Mouse (Mus musculus) layer of hippocampus, adult 8-10 months (tissue): ENCODE measurements around the gene Ephb6. TPM values are rescaled to one million over a fixed set of nuclear protein-coding genes. Genes with fewer than 3 reads are reported as not detected.

Source experiments
- DNase-seq, 2 experiments: peaks; one replicate each; pipeline ENCODE4 v3.0.0; 2022; ENCODE audit warnings: low spot score in 2 of 2
- total RNA-seq, 4 experiments: library from RNA; stranded (reverse); gene quantifications; 2 replicates each; pipeline ENCODE4 v1.2.4; 2022

The Ephb6 gene
- total RNA-seq, 4 experiments from 2014 or later = 75.3 to 83.9 (median 78.7) TPM

DNA sequence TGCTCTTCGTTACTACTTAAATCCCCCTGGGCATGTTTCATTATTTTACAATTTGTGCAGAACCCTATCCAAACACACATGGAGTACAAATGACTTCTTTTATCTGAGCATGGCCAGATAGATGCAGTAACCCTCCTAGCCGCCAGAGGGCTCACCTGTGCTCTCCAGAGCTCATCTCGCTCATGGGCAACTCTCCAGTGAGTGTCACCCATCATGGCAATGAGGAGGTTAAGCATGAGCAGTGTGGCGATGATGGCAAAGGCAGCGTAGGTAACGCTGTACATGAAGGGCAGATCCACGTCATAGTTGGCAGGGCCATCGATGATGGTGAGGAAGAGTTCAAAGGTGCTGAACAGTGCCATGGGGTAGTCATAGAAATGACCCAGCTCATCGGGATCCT, 17.4 kb downstream of the Ephb6 start:
- no peak for DNase-seq

DNA sequence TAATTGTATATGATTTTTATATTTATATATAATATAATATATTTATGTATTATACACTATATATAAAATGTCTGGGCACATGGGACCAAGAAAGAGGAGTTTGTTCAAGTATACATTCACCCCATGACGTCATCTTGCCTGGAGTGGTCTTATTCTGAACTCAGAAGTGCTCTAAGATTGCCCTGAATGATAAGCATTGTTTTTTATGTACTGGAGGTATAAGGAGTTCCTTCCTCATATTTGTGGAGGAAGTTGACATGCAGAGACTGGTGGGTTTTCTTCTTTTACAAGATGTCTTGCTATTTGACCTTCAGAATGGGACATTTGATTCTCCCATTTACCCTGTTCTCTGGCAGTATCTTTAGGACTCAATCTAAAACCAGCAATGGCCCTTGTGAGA, 22.9 kb downstream of the Ephb6 start:
- DNase-seq = no peak

DNA sequence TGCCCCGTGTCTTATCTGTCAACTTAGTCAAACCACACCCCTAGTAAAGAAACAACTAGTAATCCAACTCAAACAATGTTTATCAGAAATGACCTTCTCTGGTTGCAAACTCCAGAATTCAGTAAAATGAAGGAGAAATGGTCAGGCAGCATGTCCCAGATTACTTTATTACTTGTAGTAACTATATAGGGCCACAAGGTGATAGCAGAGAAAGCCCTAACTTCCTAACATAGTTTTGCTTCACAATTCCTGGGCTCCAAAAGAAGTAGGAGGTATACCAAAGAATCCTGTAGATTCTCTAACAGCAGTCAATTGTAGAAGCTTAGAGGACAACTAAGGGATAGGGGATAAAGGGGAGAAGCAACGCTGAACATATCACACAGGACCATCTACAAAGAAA, 25.5 kb downstream of the Ephb6 start:
- DNase-seq = no peak

DNA sequence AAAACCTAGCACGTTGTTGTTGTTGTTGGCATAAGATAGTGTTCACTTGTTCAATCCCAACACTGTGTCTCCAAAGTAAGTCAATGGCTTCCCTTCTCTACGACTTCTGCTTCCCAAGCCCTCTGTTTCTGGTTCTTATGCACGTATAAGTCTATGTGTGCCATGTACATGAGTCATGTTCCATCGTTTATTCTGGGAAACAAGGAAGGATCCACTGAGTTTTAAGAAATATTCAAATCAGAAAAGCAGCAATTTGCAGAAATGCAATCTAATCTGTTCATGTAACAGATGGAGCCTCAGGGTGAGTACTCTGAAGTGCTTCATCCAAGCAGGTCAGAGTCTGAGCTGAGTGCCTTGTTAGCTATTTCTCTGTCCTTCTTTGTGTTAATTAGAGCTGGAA, 26.3 kb downstream of the Ephb6 start:
- DNase-seq = no peak

DNA sequence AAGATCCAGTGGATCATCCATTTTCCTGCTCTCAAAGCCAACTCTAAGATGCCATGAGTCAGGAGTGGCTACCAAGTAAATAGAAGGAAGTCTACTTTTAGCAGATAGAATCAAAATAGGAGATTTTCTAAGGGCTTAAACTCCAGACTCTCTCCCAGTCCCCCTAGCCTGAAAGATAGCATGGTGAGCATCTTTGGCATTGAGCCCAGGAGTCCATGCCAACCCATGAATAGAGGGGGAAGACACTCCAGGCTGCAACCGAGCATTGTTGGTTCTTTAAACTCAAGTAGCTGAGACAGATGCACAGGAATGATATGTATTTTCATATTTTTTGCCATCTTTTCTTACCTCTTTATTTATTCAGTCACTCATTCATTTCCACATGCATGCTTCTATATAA, 29.9 kb downstream of the Ephb6 start:
- DNase-seq = no peak

DNA sequence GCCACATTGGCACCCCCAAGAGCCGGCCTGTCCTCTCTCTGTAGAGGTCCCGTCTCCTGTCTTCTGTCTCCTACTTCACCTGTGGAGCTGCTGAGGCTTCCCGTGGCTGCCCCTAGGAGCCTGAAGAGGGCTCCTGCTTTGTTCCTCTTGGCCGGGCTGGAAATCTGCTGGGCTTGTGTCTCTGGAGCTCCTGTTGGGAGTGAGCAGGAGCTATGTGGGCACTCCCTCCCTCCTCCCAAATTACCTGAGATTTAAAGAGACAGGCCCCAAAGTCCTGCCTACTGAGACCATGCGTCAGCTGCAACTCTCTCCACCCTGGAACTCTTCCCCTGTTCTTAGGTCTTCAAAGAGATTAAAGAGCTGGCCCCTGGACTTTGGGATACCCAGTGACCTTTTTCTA, 30.9 kb downstream of the Ephb6 start, which contains the start of gene Trpv6:
Trpv6 (minus strand) TSS at position 228 of the 400 bp plus-strand sequence.
- no peak for DNase-seq

DNA sequence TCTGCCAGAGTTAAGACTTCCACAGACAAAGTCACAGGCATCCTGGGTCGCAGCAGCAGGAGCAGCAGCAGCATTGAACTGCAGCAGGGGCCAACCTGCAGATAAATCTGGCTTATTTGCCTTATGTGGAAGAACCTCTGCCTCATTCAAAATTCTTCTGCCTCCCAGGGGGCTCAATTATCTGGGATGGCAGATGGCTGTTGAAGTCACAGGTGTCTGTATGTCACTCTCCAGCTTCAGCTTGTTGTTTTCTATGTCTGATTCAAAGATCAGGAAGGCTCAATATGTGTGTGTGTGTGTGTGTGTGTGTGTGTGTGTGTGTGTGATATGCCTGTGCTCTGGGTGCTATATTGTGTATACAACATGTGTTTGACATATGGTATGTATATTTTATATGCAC, 32.1 kb downstream of the Ephb6 start:
- DNase-seq = no peak

DNA sequence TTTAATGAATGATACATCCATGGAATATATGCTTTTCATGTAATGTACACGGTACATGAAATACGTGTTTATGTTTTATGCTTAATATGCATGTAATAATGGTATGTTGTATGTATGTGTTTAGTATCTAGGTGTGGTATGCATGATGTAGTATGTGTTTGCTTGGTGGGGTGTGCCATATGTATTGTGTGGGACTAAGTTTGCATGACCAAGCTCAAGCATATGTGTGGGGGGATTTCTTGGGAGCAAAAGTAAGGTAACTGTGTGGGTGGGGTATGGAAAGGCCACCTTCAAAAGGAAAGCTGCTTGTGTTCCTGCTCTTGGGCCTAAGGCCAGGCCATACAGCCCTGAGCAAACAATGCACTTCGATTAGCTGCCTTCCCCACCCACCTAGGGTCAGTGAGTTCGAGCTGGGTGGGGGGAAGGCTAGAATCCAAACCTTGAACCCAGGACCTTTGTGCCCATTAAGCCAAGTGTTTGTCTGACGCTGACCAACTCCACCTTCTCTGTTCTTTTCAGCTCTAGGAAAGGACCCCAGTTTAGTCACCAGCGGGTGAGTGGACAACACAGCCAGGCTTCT, 32.7 kb downstream of the Ephb6 start:
- no peak for DNase-seq

DNA sequence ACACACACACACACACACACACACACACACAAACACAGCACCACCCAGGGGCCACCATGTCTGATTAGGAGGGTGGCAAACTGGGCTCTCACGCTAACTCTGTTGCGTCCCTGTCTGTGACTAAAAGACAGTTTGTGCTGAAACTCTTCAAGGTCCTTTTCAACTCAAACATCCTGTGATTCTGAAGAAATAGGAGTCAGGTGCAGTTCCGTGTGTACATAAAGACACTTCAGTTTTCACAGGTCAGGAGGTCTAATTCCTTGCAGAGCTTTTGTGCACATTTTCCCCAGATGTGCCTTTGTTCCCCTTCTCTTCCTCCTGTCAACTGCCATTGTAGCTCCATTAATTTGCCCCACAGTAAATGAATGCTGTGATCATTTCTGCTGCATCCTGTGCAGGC, 35.2 kb downstream of the Ephb6 start:
- no peak for DNase-seq

DNA sequence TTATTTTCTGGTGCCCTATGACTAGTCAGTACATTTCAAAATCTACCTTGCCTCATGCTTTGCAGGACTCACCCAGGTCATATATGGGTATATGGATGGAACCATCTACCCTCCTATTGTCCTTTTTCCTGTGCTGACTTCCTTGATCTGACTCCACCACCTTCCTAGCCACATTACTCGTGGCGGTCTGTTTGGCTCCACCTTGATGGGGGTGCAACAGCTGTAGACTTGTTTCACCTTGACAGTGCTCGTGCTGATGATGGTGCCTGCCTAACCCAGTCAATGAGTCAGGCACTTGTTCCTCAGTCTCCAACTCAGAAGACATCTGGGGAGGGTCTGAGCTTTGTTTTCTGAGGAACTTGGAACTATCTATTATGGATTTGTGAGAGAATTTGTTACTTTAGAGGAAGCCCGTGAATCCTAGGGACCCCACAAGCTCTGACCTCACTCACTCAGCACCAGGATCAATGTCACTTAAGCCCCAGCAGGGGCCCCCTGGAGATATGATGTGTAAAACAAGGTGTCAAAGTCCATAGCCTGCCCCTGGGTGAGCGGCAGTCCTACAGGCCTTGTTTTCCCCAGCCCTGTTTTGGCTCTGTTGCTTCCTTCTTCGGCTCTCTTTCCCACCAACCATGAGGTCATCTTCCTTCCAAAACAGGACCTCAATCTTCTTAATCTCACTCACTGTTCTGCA, 36.0 kb downstream of the Ephb6 start:
- no peak for DNase-seq

DNA sequence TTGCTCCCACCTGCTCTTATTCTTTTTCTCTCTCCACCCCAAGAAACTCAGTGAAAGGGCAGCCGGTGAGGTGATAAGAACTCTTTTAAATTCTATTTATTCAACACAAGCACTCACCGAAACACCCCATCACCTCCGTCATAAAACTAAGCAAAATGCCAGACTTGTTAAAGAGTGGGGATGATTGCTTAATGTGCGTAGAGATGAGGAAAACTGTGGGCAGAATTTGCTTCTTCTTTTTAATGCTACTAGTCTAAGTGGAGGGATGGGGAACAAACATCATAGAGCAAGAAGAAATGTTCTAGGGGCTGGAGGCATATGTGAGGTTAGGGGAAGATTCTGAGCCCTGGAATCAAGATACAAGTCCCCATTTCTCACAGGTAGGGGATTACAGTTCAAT, 37.5 kb downstream of the Ephb6 start:
- DNase-seq = no peak

DNA sequence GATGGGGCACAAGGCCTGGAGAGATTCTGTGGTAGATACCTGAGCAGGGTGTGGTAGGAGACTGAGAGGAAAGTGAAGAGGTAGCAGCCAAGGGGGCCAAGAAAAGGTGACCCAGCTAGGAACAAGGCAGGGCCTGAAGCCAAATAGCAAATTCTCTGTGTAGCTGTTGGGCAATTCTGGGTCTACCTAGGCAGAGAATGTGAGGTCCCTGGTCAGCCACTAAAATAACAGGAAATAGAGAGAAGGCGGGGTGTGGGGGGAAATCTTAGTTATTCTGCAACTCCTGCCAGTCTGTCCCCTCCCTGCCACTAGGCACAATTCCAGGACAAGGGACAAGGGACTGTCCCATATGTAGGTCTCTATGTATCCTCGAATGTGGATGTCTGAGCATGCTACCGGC, 37.9 kb downstream of the Ephb6 start:
- no peak for DNase-seq

DNA sequence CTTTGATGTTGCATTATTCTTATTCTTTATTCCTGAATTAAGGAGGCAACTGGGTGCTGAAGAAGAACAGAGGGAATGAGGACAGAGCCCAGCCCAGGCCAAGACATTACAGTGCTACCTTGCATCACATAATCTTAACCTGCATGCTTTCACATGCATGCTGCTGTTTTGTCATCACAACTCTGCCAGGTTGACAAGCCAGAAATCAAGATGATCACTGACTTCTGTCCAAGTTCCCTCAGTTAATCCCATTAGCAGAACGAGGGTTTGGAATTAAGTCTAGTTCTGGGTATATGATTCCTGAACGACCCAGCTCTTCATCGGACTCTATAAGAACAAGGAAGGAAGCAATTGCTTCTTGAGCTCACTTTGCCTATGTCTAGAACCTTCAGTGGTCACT, 40.9 kb downstream of the Ephb6 start:
- DNase-seq = no peak

DNA sequence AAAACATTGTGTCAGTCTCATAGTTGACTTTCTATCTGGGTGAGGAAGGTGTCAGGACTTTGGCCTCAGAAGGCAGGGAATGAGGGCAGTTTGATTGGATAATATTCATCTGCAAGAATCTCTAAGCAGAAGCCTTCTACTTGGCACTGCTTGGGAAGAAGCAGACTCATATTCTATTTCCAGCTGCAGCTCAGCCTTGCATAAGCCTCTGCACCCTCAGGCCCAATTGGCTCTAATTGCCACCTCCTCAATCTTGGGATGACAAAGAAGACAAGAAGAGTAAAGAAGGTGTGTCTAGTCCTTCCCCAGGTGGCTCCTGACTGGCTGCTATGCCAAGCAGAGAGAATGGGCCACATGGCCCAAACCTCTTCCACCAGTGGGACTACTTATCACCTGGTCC, 41.4 kb downstream of the Ephb6 start:
- no peak for DNase-seq

DNA sequence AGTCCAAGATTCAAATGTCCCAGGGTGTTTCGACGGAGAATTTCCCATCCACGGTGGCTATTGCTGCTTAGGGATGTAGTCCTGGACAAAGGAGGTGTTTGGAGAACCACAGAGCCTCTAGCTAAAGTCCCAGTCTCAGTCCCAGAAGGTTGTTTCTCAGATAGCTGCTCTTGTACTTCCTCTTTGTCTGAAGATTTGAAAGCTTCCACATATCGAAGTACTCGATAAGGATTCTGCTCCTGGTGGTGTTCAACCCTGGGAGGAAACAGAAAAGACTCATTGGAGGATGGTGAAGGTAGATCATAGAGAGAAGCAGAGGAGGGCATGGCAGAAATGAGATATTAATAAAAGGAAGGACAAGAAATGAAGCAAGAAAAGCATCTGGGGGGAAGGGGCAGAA, 47.9 kb downstream of the Ephb6 start:
- no peak for DNase-seq

DNA sequence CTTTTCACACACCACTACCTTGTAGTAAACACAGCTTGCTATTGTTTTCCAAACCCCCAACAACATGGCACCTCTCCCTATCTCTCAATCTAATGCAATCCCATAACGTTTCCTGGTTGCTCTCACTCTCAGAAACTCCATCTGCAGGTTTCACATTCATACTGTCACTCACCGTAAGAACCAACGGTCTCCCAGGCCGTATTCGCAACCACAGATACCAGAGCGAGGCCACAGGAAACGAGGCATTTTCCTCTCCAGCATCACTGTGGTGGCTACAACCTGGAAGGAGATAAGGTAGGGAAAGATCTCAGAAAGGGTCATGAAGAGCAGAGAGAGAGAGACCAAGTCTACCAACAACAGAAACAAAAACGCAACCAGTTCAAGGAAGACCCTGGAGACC, 49.4 kb downstream of the Ephb6 start:
- no peak for DNase-seq

DNA sequence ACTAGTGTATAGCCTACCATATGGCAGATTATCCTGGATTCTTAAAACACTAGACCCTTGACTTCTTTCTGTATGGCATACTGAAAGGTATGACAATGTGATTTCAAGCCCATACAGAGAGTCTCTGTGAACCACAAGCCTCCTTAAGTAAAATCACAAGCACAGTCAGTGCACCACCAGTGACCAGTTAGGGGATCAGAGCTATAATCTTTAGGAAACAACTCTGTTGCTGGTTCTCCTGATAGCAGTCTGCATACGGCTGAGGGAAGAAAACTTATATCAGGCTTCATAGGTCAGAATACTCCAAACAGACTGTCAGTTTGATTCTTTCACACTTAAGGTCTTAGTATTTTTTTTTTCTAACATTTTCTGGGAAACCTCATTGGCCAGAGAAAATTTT, 53.2 kb downstream of the Ephb6 start:
- no peak for DNase-seq

DNA sequence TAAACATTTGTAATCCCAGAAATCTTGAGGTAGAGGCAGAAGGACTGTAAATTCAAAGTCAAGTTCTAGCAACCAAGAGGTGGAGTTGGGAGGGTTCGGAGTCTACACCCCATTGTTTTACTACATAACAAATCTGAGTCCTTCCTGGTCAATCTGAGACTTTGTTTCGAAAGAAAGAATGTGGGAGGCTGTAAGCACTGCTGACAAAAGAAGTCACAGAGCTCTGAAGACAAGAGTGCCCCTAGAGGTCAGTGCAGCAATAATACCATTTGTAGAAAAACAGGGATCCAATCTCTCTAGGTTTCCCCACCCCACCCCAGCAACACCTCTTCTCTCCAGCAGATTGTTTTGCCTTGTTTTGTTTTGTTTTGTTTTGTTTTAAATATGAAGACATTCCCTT, 57.0 kb downstream of the Ephb6 start:
- no peak for DNase-seq

Other genes with a start within 250 kb of the Ephb6 start
- not detected for gene Prss3, start 227.8 kb upstream of the Ephb6 start, total RNA-seq
- gene Gm5771, start 213.1 kb upstream of the Ephb6 start, total RNA-seq = not detected
- not detected for gene Gm10334, start 159.3 kb upstream of the Ephb6 start, total RNA-seq
- not detected for gene Prss1, start 146.6 kb upstream of the Ephb6 start, total RNA-seq
- gene Prss2, start 83.7 kb upstream of the Ephb6 start, total RNA-seq = not detected
- 1 to 10 TPM; 1.4 to 2.7 (median 1.9) TPM for gene Trpv6, start 30.9 kb downstream of the Ephb6 start, total RNA-seq
- gene Trpv5, start 75.3 kb downstream of the Ephb6 start, total RNA-seq = not detected
- gene Llcfc1, start 78.9 kb downstream of the Ephb6 start, total RNA-seq = not detected
- not detected for gene Kel, start 98.9 kb downstream of the Ephb6 start, total RNA-seq
- gene Olfr459, start 169.7 kb downstream of the Ephb6 start, total RNA-seq = not detected
- gene Pip, start 242.1 kb downstream of the Ephb6 start, total RNA-seq = not detected
- not detected for gene Sval2, start 247.5 kb downstream of the Ephb6 start, total RNA-seq